Mouse (Mus musculus) urinary bladder, postnatal 4 days (tissue): ENCODE measurements at regions not wholly inside any gene's neighbourhood (a gene's known extent, or its start where the extent isn't known, plus 50 kb on each side); places are given as distances from the start of the nearest gene placed in this dataset.

Experiments
- DNase-seq, 2 experiments: peaks; one replicate each; pipeline ENCODE4 v3.0.0; 2021 to 2022; ENCODE audit warnings: low spot score in 2 of 2

DNA sequence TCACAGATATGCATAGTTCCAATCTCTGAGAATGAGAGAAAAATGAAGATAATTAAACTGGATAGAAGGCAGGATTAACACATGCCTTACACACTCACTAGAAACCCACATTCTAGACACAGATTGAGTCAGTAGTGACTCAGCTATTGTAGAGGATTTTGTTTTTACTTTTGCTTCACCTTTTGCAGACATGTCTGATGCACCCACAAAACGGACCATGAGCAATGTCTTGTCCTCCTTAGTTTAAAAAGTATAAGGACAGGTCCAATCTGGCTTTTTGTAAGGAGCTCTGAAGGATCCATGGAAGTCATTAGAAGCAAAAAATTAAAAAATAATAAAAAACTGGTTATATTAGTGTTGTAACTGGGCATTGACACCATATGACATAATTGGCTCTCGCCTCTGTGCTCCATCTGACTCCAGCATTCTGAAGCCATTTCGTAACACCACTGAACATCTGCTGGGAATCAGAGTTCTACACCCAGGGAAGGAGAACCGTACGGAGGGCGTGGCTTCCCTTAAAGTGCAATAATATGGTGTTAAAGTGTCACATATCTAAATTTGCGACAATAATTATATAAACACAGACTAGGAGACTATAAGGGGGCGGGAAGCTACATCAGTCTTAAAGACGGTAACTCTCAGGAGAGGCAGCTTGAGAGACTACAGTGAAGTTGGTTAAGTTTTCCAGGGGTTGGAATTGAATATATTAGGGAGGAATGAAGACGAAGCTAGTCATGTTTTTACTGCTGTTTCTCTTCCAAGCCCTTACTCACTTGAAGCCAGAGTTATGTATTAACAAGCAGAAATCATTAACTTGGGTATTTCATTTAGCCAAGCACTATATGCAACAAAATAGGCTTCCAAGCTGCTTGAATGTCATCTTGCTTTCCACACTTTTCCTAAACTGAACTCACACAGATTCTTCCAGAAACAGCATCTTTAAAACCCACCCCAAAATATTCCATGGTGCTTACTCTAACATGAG lies 558.0 kb downstream of the Ebf1 start:
- peak in 1 of 2 experiments; percentile 20 for DNase-seq

DNA sequence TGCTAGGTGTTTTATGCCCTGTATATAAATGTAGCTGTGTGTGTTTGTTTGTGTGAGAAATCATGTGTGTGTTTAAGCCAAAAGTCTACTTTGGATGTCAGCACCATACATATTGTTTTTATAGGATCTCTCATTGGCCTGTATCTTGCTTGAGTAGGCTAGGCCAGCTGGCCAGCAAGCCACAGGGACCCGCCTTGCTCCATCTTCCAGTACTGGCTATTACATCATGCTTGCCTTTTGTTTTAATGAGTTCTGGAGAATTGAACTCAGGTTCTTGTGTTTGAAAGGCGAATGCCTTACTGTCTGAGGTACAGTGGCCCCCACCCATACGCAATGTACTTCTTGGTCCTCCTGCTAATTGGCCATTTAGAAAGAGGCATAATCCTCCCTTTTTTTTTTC lies 559.9 kb downstream of the Ebf1 start:
- no peak for DNase-seq

DNA sequence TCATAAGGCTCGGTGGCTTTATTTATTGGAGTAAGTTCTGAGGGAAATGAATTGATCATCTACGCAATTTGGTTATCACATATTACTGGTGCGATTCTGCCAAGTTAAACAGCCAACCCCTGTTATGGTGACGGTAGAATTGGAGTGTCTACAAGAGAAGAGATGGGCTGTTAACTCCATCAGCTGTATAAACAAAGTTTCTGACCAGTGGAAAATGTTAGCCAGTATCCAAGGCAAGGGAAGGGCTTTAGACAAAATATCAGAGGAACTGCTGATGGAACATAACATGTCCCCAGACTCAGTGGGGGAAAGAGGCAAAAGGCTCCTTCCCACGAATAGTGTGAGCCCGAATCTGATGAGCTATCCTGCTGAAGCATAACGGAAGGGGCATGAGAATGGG lies 560.9 kb downstream of the Ebf1 start:
- no peak for DNase-seq

DNA sequence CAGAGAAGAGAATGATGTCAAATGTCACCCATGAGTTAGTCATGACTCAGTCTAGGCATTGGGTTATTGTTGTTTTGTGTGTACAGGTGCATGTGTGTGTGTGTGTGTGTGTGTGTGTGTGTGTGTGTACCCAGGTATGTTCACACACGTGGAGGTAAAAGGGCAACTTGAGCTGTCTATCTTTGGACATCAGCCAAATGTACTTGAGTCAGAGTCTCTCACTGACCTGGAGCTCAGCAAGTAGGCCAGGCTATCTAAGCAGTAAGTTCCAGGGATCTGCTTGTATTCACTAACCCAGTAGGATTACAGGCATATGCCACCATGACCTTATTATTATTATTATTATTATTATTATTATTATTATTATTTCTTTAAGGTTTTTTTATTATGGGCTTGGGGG lies 561.9 kb downstream of the Ebf1 start:
- DNase-seq = no peak

DNA sequence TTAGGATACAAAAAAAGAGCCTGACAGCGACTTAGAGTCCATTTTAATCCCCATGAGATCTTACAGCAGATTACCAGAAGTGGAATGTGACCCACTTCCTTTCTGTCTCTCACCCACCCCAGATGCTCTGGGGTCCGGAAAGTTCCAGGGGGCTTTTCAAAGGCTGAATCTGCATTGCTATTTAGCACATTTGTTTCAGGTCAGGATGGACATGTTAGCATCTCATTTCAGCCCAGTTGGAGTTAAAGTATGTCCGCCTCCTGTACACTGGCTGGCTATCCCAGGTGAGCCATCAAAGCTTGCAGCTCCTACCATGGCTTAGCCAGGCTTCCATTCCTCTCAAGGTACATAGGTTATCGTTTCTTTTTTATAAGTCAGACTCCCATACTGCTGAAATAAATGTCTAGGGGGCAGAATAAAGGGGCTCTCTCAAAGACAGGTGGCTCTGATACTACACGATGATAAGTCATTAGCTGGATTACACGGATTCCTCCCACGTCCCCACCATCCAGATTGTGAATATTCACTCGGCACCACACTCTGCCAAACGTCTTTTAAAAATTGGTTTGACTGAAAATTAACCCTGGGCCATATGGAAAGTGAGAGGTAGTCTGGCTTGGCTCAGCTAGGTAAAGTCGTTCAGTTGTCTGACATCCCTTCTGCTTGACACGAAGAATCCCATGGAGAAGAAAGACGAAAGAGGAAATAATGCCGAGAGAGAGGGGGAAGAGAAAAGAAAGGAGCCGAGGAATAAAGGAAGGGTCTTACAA lies 573.7 kb downstream of the Ebf1 start:
- DNase-seq = no peak

DNA sequence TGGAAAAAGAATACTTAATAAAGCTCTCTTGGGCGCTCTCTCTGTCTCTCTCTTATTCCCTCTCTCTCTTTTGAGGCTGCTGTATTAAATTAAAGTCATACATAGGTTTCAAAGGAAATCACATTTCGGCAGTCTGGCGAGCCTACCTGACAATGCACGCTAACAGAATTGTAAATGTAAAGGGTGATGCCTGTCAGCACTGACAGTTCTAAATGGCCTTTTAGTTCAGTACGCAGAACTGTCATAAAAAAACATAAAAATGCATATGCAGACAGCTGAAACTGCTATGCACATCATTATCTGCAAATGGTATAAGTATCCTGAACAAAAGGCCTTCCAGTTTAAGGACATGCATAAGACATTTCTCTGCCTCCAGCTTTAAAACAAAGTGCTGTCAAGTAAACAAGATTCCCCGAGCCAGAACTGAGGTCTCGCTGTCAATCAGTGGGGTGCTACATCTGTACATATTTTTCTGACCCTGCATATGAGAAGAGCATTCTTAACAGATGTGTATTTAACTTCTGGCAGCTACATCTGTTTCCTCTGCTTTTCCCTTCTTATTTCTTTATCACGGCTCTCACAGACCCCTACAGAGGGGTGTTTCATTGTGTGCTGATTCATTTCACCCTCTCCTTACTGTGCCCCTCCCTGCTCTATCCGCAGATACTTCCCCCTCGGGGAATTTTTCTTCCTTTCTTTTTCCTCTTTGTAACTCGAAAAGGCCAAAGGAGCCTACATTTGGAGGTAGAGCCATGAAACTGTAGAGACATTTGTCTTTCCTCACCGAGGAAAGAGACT lies 574.5 kb downstream of the Ebf1 start:
- no peak for DNase-seq

DNA sequence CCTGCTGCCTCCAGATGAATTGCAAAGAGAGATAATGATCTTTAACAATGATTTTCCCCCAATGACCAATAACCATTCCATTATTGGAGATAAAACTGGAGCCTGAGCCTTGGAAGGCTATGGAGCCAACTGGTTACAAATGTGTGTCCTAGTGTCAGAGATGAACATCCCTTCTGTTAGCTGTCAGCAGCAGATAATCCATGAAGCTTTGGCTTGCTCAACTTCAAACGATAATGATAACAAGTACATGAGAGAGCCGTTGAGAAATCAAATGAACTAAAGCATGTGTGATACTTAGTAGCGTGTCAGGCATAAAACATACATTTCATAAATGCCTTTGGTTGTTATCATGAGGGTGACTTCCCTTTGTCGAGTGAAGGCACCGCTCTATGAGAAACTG lies 576.2 kb downstream of the Ebf1 start:
- no peak for DNase-seq

DNA sequence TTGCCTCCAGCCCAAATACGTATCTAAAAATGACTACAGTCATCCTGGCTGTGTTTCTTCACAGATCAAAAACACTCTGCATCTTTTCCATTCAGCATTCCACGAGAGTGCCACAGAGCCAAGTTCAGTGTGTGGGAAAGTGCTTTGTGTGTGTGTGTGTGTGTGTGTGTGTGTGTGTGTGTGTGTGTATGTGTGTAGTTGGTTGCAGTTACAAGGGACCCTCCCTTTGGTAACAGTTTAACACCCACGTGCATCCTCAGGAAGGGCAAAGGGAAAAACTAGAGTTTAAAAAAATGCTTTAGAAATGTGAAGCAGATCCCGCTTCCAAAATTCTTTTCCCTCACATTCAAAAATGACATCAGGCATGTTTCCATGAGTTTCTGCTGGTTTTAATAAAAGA lies 582.4 kb downstream of the Ebf1 start:
- DNase-seq = no peak

DNA sequence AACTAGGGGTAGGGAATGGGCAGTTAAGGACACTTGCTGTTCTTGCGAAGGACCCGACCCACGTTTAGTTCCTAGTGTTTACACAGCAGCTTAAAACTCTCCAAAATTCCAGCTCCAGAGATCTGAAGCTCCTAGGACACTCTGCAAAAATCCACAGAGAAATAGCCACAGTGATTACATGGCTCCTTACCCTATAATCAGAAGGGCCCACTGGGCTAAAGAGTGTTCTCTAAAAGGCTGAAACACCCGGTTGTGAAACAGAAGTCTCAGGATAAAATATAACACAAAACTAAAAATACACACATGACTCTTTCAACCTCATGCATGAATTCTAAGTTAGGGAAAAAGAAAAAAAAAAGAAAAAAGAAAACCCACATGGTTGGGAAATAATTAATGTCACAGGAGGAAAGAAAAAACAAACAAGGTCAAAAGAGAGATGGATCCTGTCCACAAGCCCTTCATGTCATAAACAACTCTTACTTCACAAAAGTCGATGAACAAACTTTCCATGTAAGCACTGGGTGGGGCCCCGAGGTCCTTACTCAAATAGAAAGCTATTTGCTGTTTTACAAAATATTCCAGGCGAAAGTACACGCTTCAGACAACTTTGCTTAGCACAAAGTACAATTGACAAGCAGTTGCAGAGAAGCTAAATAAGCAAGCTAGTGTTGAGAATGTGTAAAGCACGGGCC lies 583.7 kb downstream of the Ebf1 start:
- DNase-seq = no peak

DNA sequence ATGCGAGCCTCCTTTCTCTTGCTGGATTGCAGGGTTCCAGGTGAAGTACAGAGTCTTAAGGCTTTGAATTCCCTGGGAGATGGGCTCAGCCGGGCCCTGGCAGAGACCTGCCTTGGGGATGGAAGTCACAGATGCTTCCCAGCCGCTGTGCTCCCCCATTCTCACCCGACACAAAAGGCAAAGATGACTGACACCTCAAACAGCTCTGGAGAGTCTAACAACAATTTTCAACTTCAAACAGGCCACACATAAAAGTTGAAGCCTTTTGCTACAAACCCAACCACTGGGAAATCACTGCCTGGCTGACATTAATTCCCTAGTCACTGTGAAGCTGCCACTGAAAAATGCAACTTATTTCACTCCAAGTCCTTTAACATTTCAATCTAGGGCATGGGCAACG lies 586.3 kb downstream of the Ebf1 start:
- no peak for DNase-seq

DNA sequence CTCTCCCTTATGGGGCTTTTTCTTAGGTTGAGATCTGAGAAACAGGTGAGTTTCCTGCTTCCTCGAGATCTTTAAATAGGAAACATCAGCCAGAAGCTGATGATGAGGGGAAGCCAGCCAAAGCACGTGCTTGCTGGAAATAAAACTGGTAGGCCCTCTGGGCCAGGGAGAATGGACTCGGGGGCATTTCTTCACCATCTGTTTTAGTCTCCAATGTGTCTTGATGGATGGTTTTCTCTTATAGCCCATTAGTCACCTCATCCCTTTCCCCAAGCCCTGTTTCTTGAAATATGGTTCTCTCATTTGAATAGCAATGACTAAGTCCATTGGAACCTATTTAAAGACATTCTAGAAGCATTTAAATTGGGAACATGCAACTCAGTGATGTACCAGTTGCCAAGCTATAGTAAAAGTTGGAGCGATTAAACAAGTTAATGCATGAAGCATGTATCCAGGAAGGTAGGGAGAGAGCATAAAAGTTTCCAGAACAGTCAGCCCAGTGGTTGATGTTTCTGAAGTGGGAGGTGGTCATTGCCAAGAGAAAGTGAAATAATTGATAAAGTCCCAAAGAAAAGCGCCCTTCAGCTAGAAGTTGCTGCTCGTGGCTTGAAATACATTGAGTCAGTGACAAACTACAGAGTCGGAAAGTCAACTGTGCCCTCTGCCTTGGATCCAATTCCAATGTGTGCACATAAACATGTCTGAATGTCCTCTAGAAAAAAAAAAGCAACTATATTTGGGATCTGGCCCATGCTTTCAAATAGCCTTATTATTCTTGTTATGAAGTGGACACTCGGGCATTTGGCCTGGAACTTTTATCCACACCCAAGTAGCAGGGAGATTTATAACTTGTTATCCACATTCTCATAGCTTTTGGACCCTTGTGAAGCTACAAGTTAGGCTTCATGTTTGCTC lies 589.8 kb downstream of the Ebf1 start:
- DNase-seq = no peak

DNA sequence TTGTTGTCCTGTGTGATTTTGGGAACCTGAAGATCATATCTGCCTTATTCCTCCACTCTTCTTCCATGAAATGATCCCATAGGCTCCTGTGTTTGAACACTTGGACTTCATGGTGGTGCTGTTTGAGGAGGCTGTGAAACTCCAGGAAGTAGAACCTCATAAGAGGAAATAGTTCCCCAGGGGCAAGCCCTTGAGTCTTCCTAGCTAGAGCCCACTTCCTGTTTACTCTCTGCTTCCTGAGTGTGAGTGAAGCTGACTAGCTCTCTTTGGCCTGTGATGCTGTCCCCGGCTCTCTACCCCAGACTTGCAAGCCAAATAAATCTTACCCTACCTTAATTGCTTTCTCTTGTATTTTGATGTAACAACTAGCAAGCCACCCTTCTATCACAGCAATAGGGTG lies 597.0 kb downstream of the Ebf1 start:
- no peak for DNase-seq

DNA sequence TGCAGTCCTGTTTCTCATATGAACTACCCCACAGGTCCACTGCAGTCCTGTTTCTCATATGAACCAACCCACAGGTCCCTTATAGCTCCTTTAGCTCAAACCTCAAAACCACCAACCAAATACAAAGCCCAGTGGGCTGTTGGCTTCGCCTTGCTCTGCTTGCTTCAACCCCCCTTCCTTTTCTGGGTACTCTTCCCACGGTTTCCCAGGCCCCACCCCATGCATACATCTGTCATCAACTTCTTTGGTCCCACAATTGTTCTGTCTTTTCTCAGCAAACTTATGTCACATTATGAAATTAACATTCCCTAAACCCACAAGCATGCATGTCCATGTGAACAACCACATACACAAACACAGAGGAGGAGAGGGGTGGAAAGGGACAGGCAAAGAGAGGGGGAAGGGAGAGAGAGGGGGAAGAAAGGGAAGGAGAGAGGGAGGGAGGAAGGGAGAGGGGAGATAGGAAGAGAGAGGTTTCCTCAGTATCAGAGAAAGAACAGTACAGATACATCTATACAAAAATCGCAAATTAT lies 599.9 kb downstream of the Ebf1 start:
- DNase-seq = no peak

DNA sequence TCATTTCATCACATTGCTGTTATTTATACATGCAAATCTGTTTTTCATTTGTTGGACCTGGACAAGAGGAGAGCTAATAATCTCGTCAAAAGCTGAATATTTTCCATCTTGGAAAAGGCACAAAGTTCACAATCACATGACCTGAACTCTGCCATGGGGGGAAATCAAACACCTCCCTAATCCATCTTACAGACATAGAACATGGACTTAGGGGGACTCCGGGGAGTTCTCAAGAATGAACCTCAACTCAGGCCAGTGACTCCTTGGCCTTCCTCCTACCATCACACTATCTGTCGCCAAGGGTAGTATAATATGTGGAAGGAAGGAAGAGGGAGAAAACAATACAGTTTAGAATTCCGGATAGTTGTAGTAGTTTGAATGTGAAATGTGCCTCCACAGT lies 602.1 kb downstream of the Ebf1 start:
- DNase-seq = no peak

DNA sequence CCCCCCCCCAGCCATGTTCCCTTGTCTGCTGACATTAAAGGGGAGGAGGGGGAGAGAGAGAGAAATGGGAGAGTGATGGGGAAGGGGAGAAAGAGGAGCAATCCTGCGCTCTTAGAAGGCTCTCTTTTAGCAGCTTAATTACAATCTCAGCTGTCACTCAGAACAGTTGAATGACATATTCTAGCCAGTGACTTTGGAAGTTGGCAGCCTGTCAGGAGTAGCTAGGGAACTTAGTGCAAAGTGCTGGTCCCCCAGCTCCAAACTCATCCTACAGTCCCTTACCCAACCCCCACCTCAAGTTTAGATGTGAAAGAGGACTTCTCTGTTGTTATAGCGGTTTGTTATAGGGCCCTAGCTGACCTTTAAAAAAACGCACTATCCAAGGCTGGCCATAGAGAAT lies 604.9 kb downstream of the Ebf1 start:
- no peak for DNase-seq

DNA sequence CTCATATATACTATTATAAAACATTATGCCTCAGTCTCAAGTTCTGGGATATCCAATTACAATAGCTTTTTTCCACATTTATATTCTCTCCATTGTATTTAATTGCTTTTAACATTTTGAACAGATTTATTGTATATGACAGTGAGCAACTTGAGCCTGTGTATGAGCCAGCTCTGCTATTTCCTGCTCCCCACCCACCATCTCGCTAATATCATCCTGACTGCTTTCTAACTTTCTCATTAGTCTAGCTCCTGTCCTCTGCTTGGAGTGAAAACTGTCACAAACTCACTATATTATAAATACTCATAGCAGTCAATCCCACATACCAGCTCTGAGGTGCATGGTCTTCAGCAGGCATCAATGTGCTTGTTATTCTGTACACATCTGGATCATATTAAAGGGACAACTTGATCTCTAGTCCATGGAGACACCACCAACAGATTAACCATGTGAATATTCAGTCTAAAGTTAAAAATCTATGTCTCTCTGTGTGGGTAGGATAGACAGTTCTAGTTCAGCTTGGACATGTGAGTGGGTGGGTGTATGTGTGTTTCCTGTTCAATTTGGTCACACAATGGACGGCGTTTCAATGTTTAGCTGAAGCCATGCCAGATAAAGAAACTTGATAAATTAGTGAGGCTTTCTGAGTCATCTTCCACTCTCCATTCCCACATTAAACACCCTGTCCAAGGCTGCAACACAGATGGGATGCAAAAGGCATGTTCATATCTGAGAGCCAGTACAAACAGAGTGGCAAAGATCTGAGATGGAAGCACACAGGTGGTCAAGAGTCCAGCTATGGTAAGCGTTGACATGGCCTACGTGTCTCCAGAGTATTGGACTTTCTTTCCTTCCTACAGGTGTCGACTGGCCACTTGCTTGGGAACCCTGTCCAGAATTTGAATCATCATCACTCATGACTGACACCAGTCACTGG lies 616.1 kb upstream of the Clint1 start:
- DNase-seq = no peak

DNA sequence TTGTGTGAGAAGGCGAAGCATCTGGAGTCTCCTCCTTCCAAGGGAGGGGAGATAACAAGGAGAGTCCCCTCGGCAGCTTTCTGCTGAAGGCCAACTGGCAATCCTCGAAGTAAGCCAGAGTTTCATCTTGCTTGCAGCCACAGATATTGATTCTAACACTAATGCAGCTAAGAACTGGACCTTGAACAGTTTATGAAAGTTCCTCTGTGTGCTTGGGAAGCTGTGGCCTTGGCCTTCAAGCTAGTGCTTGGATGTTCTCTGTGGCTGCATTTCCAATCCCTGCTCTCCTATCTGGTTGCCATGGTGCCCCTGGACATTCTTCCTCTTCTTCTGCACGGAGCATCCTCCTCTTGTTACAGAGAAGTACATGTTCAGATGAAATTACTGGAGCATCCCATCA lies 614.8 kb upstream of the Clint1 start:
- DNase-seq = peak in 1 of 2 experiments; percentile 35

DNA sequence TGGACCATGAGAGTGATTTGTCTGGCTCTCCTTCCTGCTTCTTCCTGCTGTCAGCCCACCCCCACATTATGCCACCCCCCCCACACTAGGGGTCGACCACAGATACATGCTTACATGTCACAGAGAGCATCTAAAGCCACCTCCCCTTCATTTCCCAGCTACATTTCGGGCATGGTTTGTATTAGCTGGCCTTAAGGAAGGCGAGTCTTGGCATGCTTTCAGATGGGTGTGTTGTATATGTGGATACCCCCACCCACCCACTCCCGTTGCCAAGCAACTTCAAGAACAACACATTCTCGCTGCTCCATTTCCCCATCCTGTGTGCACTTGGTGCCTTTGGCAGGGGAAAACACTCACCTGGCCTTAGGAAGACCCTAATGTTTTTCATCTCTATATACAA lies 612.8 kb upstream of the Clint1 start:
- DNase-seq = no peak

DNA sequence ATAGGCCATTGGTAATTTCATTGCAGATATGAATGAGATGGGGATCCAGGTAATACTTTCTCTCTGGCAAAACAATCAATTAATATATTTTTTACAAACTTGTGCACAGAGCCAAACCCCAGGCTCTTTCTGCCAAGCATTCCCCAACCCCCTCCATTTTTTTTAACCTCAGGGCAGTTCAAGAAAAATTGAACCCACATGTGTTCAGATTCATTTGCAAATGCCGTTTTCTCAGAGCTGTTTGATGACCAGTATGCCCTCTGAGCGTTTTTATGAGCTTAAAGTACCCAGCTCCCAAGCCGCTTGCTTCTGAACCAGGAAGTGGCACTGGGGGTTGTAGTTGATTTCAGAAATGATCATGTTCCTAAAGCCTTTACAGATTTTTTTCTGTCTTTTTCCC lies 611.4 kb upstream of the Clint1 start:
- no peak for DNase-seq
